Mouse (Mus musculus): ENCODE results near the gene Wars2. TPM values are rescaled to one million over a fixed set of nuclear protein-coding genes. Genes with fewer than 3 reads are reported as not detected.

Gene Wars2
- polyA plus RNA-seq, 1 experiment = 2.6 TPM

DNA sequence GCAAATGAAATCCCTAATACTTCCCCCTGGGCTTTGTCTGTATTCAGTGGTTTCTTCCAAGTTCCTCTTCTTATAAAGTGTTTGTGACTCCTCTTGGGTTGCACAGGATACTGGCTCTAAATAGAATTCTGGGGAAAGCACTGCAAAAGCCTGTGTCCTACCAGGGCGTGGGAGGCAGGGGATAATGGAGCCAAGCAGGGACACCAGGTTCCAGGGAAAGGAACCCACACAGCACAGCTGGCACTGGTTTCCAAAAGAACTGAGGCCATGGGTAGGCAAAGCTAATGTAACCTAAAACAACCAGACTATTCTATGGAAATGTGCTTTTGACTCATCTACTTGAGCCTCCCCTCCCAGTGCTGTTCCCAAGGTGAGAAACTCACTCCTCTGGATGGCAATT lies 10.3 kb upstream of the Wars2 start:
- no peaks in the 10 kb centered on the region for H3K4me1 ChIP-seq (ENCODE audit: control insufficient read depth, insufficient read depth, insufficient read length, low read length)
- no peaks in the 10 kb centered on the region for H3K36me3 ChIP-seq (ENCODE audit: control insufficient read depth, insufficient read depth, low read length)
- WGBS = 77% methylated on average over 1 of the region's 1 CpGs
- no peak overlapping the region for H3K27ac ChIP-seq (ENCODE audit: insufficient read depth, low read depth, low read length)
- TF ChIP-seq POLR2A (IDR thresholded peaks at IDR 0.05; ENCODE audit: low read depth, low read length) = no peak
- no peaks in the 10 kb centered on the region for H3K27me3 ChIP-seq (ENCODE audit: control insufficient read depth, insufficient read depth, low read length)
- H3K4me3 ChIP-seq (ENCODE audit: low read depth, low read length) = no peak overlapping the region

DNA sequence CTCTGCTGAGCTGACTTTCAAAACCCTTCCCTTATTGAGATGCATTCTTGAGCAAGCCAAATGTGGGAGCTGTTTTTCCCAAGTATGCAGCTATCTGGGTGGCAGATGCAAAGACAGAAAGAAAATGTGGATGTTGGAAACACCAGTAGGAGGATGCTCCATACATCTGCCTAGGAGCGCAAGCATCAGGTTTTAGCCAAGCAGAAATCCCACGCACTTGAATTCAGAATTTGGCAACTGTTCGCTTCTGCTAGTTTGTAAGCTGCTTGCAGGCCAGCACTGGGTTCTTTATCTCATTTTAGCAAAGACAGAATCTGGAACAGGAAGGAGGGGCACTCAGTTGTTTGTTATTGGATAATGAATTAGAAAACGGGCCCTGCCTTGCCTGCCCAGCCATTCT lies 8.9 kb upstream of the Wars2 start:
- TF ChIP-seq CTCF (IDR thresholded peaks at IDR 0.05; ENCODE audit: extremely low read depth, insufficient read length, insufficient replicate concordance, low read depth, low read length) (no peak), POLR2A (IDR thresholded peaks at IDR 0.05; ENCODE audit: low read depth, low read length) (no peak)
- Histone ChIP-seq H3K27me3 (ENCODE audit: control insufficient read depth, insufficient read depth, low read length) (no peaks in the 10 kb centered on the region), H3K36me3 (ENCODE audit: control insufficient read depth, insufficient read depth, low read length) (no peaks in the 10 kb centered on the region), H3K4me3 (ENCODE audit: low read depth, low read length) (no peak overlapping the region), H3K4me1 (ENCODE audit: control insufficient read depth, insufficient read depth, insufficient read length, low read length) (no peaks in the 10 kb centered on the region), H3K27ac (ENCODE audit: insufficient read depth, low read depth, low read length) (no peak overlapping the region)
- WGBS = 74% methylated on average over 4 of the region's 4 CpGs

DNA sequence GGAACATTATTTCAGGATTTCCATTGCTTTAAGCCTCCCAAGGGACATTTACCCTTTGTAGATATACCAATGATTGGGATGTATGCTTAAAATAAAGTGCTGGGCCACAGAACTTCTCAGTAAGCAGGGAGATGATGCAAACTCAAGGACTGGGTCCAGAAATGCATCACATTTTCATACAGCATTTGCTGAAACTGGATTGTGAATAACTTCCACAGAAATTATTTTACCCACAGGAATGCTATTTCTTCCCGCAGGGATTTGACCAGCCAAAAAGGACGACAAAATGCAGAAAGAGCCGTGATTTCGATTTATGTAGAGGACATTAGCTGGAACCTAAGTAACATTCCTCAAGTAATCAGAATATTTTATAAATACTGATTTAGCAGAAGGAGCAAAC lies 7.0 kb upstream of the Wars2 start:
- Histone ChIP-seq H3K27ac (ENCODE audit: insufficient read depth, low read depth, low read length) (no peak overlapping the region), H3K4me1 (ENCODE audit: control insufficient read depth, insufficient read depth, insufficient read length, low read length) (no peaks in the 10 kb centered on the region), H3K4me3 (ENCODE audit: low read depth, low read length) (no peak overlapping the region), H3K36me3 (ENCODE audit: control insufficient read depth, insufficient read depth, low read length) (no peaks in the 10 kb centered on the region), H3K27me3 (ENCODE audit: control insufficient read depth, insufficient read depth, low read length) (no peaks in the 10 kb centered on the region)
- TF ChIP-seq POLR2A (IDR thresholded peaks at IDR 0.05; ENCODE audit: low read depth, low read length) = no peak
- no peak for TF ChIP-seq CTCF (IDR thresholded peaks at IDR 0.05; ENCODE audit: extremely low read depth, insufficient read length, insufficient replicate concordance, low read depth, low read length)
- WGBS = 91% methylated on average over 4 of the region's 4 CpGs

DNA sequence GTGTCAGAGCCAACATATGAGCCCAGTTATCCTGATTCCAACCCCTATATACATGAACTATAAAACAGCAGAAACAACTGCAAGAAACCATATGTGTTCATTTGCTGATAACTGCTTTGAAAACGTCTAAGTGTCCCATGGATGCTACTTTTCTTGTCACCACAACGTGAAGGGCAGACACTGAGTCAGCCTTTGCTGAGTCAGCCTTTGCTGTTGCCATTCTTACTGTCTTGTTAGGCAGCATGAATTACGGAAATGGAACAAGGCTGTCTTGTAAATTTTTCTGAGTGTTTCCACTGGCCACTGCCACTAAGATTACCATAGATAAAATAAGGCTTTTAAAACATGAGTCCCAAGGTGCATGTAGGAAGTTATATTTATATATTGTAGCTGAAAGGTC lies 7.0 kb downstream of the Wars2 start:
- H3K4me3 ChIP-seq (ENCODE audit: low read depth, low read length) = no peak overlapping the region
- H3K27me3 ChIP-seq (ENCODE audit: control insufficient read depth, insufficient read depth, low read length) = no peaks in the 10 kb centered on the region
- TF ChIP-seq POLR2A (IDR thresholded peaks at IDR 0.05; ENCODE audit: low read depth, low read length) (no peak), CTCF (IDR thresholded peaks at IDR 0.05; ENCODE audit: extremely low read depth, insufficient read length, insufficient replicate concordance, low read depth, low read length) (no peak)
- H3K27ac ChIP-seq (ENCODE audit: insufficient read depth, low read depth, low read length) = no peak overlapping the region
- 79% methylated on average over 3 of the region's 3 CpGs for WGBS
- H3K4me1 ChIP-seq (ENCODE audit: control insufficient read depth, insufficient read depth, insufficient read length, low read length) = no peaks in the 10 kb centered on the region
- no peaks in the 10 kb centered on the region; the same call in 1 of the 2 replicates for H3K36me3 ChIP-seq (ENCODE audit: control insufficient read depth, insufficient read depth, low read length)

DNA sequence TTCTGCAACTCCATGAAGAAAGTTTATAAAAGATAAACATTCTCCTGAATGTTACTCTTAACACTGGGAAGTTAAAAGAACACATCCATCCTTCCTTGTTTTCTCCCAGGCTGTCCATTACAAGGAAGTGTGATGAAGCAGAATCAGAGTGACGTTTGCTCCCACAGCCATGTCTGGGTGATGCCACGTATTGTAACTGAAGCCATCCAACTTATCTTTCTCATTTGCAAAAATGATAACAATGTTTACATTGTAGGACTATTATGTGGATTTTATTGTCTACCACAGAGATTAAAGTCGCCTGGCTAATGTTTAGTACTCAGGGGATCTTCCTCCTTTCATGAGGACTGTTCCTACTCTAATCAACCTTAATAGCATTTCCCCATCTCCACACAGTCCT lies 8.2 kb downstream of the Wars2 start:
- no peak overlapping the region for H3K27ac ChIP-seq (ENCODE audit: insufficient read depth, low read depth, low read length)
- WGBS = 15% methylated on average over 3 of the region's 3 CpGs

DNA sequence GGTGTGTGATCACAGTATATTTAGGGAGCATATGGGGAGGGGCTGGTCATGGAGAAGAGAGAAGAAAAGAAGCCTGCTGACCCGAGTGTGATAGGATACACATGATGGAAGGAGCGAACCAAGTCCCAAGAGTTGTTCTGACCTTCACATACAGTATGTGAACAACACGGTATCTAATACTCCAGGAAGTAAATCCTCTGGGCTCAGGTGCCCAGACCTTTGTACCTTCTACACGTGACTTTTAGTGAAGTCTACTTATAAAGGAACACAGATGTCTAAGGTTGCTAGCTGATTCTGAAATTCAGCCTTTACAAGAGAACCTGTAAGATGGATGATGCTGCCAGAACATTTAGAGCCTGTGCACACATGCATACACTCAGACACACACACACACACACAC lies 15.4 kb downstream of the Wars2 start:
- TF ChIP-seq POLR2A (IDR thresholded peaks at IDR 0.05; ENCODE audit: low read depth, low read length) = no peak
- TF ChIP-seq CTCF (IDR thresholded peaks at IDR 0.05; ENCODE audit: extremely low read depth, insufficient read length, insufficient replicate concordance, low read depth, low read length) = no peak
- Histone ChIP-seq H3K27me3 (ENCODE audit: control insufficient read depth, insufficient read depth, low read length) (no peaks in the 10 kb centered on the region), H3K4me3 (ENCODE audit: low read depth, low read length) (no peak overlapping the region), H3K36me3 (ENCODE audit: control insufficient read depth, insufficient read depth, low read length) (no peaks in the 10 kb centered on the region), H3K4me1 (ENCODE audit: control insufficient read depth, insufficient read depth, insufficient read length, low read length) (peaks cover 5% of the 10 kb centered on the region; the same call in 1 of the 2 replicates), H3K27ac (ENCODE audit: insufficient read depth, low read depth, low read length) (no peak overlapping the region; the same call in 1 of the 2 replicates)
- 42% methylated on average over 4 of the region's 4 CpGs for WGBS

More for the DNA sequence above, 8.2 kb downstream of the Wars2 start:
- no peak for TF ChIP-seq CTCF (IDR thresholded peaks at IDR 0.05; ENCODE audit: extremely low read depth, insufficient read length, insufficient replicate concordance, low read depth, low read length)
- TF ChIP-seq POLR2A (IDR thresholded peaks at IDR 0.05; ENCODE audit: low read depth, low read length) = no peak
- no peaks in the 10 kb centered on the region for H3K27me3 ChIP-seq (ENCODE audit: control insufficient read depth, insufficient read depth, low read length)
- H3K4me3 ChIP-seq (ENCODE audit: low read depth, low read length) = no peak overlapping the region
- no peaks in the 10 kb centered on the region; the same call in 1 of the 2 replicates for H3K36me3 ChIP-seq (ENCODE audit: control insufficient read depth, insufficient read depth, low read length)
- H3K4me1 ChIP-seq (ENCODE audit: control insufficient read depth, insufficient read depth, insufficient read length, low read length) = no peaks in the 10 kb centered on the region

DNA sequence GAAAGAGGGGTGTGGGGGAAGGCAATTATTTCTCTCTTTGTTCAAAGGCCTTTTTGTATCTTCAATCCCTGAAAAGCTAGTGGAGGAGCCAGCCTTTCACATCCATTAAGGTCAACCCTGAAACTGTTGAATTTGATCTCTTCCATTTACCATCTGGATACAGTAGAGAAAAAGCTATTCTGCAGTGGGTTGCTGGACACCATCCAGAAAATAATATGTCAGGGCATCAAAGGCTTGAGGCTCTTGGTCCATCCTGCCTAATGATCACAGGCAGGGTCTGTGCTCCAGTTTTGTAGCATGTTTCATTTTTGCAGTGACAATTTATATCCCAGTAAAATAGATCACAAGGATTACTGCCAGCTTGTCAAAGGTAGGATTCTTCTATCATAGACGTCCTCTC lies 16.1 kb downstream of the Wars2 start:
- no peak overlapping the region for H3K27ac ChIP-seq (ENCODE audit: insufficient read depth, low read depth, low read length)
- H3K27me3 ChIP-seq (ENCODE audit: control insufficient read depth, insufficient read depth, low read length) = no peaks in the 10 kb centered on the region
- no peak overlapping the region for H3K4me3 ChIP-seq (ENCODE audit: low read depth, low read length)
- TF ChIP-seq POLR2A (IDR thresholded peaks at IDR 0.05; ENCODE audit: low read depth, low read length) (no peak), CTCF (IDR thresholded peaks at IDR 0.05; ENCODE audit: extremely low read depth, insufficient read length, insufficient replicate concordance, low read depth, low read length) (no peak)
- no peaks in the 10 kb centered on the region for H3K36me3 ChIP-seq (ENCODE audit: control insufficient read depth, insufficient read depth, low read length)
- 53% methylated on average over 1 of the region's 1 CpGs for WGBS
- peaks cover 5% of the 10 kb centered on the region; the same call in 1 of the 2 replicates for H3K4me1 ChIP-seq (ENCODE audit: control insufficient read depth, insufficient read depth, insufficient read length, low read length)
